Mouse (Mus musculus): ENCODE data around the gene Pygb.
A peak's percentile ranks its signal among the peaks of the same experiment; 100 is the strongest.

The Pygb gene

GRCm38 (mm10) chr2:150750129-150750979, 36.2 kb upstream of the Pygb start:
- Histone ChIP-seq H3K9me3 (ENCODE audit: low read length) (no peaks in the 10 kb centered on the region), H3K4me3 (replicated peaks; ENCODE audit: low read length) (no peak overlapping the region)
- TF ChIP-seq CTCF (conservative IDR thresholded peaks at IDR 0.05; ENCODE audit: low read length): peak; percentile 18
- TF ChIP-seq POU5F1 (IDR thresholded peaks at IDR 0.05; ENCODE audit: borderline replicate concordance, low read length): no peak

GRCm38 (mm10) chr2:150755016-150755415, 31.5 kb upstream of the Pygb start:
- no peaks in the 10 kb centered on the region for H3K9me3 ChIP-seq (ENCODE audit: low read length)
- peaks cover 83% of the 10 kb centered on the region for H3K36me3 ChIP-seq (ENCODE audit: insufficient read depth, low read length)
- H3K4me1 ChIP-seq (replicated peaks; ENCODE audit: low read depth, low read length): peaks cover 5% of the 10 kb centered on the region
- TF ChIP-seq POU5F1 (IDR thresholded peaks at IDR 0.05; ENCODE audit: borderline replicate concordance, low read length) (no peak), CTCF (conservative IDR thresholded peaks at IDR 0.05; ENCODE audit: low read length) (no peak), NANOG (IDR thresholded peaks at IDR 0.05; ENCODE audit: borderline replicate concordance, low read length) (no peak)
- no peaks in the 10 kb centered on the region for H3K27me3 ChIP-seq (ENCODE audit: insufficient read depth, low read length)
- H3K4me3 ChIP-seq (replicated peaks; ENCODE audit: low read length): no peak overlapping the region

More at GRCm38 (mm10) chr2:150750129-150750979, 36.2 kb upstream of the Pygb start:
- Histone ChIP-seq H3K27me3 (ENCODE audit: insufficient read depth, low read length) (peaks cover 12% of the 10 kb centered on the region; the same call in 1 of the 2 replicates), H3K36me3 (ENCODE audit: insufficient read depth, low read length) (peaks cover 42% of the 10 kb centered on the region), H3K4me1 (replicated peaks; ENCODE audit: low read depth, low read length) (peaks cover 20% of the 10 kb centered on the region)

GRCm38 (mm10) chr2:150761476-150761875, 25.1 kb upstream of the Pygb start:
- TF ChIP-seq CTCF (conservative IDR thresholded peaks at IDR 0.05; ENCODE audit: low read length): peak; percentile 26
- TF ChIP-seq NANOG (IDR thresholded peaks at IDR 0.05; ENCODE audit: borderline replicate concordance, low read length): no peak
- peaks cover 74% of the 10 kb centered on the region for H3K36me3 ChIP-seq (ENCODE audit: insufficient read depth, low read length)
- H3K4me3 ChIP-seq (replicated peaks; ENCODE audit: low read length): no peak overlapping the region
- no peaks in the 10 kb centered on the region for H3K27me3 ChIP-seq (ENCODE audit: insufficient read depth, low read length)
- H3K9me3 ChIP-seq (ENCODE audit: low read length): no peaks in the 10 kb centered on the region
- peaks cover 23% of the 10 kb centered on the region for H3K4me1 ChIP-seq (replicated peaks; ENCODE audit: low read depth, low read length)

GRCm38 (mm10) chr2:150765619-150766018, 20.9 kb upstream of the Pygb start:
- Histone ChIP-seq H3K36me3 (ENCODE audit: insufficient read depth, low read length) (peaks cover 78% of the 10 kb centered on the region), H3K4me3 (replicated peaks; ENCODE audit: low read length) (no peak overlapping the region), H3K9me3 (ENCODE audit: low read length) (no peaks in the 10 kb centered on the region), H3K27me3 (ENCODE audit: insufficient read depth, low read length) (no peaks in the 10 kb centered on the region), H3K4me1 (replicated peaks; ENCODE audit: low read depth, low read length) (peaks cover 23% of the 10 kb centered on the region)
- TF ChIP-seq NANOG (IDR thresholded peaks at IDR 0.05; ENCODE audit: borderline replicate concordance, low read length) (no peak), CTCF (conservative IDR thresholded peaks at IDR 0.05; ENCODE audit: low read length) (no peak), POU5F1 (IDR thresholded peaks at IDR 0.05; ENCODE audit: borderline replicate concordance, low read length) (no peak)

GRCm38 (mm10) chr2:150766083-150766862, 20.3 kb upstream of the Pygb start:
- Histone ChIP-seq H3K36me3 (ENCODE audit: insufficient read depth, low read length) (peaks cover 81% of the 10 kb centered on the region), H3K27me3 (ENCODE audit: insufficient read depth, low read length) (no peaks in the 10 kb centered on the region), H3K4me1 (replicated peaks; ENCODE audit: low read depth, low read length) (peaks cover 23% of the 10 kb centered on the region), H3K9me3 (ENCODE audit: low read length) (no peaks in the 10 kb centered on the region), H3K4me3 (replicated peaks; ENCODE audit: low read length) (no peak overlapping the region)
- TF ChIP-seq CTCF (conservative IDR thresholded peaks at IDR 0.05; ENCODE audit: low read length) (no peak), NANOG (IDR thresholded peaks at IDR 0.05; ENCODE audit: borderline replicate concordance, low read length) (no peak), POU5F1 (IDR thresholded peaks at IDR 0.05; ENCODE audit: borderline replicate concordance, low read length) (no peak)

GRCm38 (mm10) chr2:150768678-150769077, 17.9 kb upstream of the Pygb start:
- no peak for TF ChIP-seq CTCF (conservative IDR thresholded peaks at IDR 0.05; ENCODE audit: low read length)
- TF ChIP-seq POU5F1 (IDR thresholded peaks at IDR 0.05; ENCODE audit: borderline replicate concordance, low read length): no peak
- no peak for TF ChIP-seq NANOG (IDR thresholded peaks at IDR 0.05; ENCODE audit: borderline replicate concordance, low read length)
- Histone ChIP-seq H3K36me3 (ENCODE audit: insufficient read depth, low read length) (peaks cover 78% of the 10 kb centered on the region), H3K9me3 (ENCODE audit: low read length) (no peaks in the 10 kb centered on the region), H3K4me3 (replicated peaks; ENCODE audit: low read length) (no peak overlapping the region), H3K4me1 (replicated peaks; ENCODE audit: low read depth, low read length) (peaks cover 6% of the 10 kb centered on the region; the same call in 1 of the 2 replicates), H3K27me3 (ENCODE audit: insufficient read depth, low read length) (no peaks in the 10 kb centered on the region)

GRCm38 (mm10) chr2:150770747-150771146, 15.8 kb upstream of the Pygb start:
- TF ChIP-seq NANOG (IDR thresholded peaks at IDR 0.05; ENCODE audit: borderline replicate concordance, low read length): no peak
- H3K4me1 ChIP-seq (replicated peaks; ENCODE audit: low read depth, low read length): peaks cover 3% of the 10 kb centered on the region; the same call in 1 of the 2 replicates
- no peaks in the 10 kb centered on the region for H3K27me3 ChIP-seq (ENCODE audit: insufficient read depth, low read length)
- no peaks in the 10 kb centered on the region for H3K9me3 ChIP-seq (ENCODE audit: low read length)
- H3K4me3 ChIP-seq (replicated peaks; ENCODE audit: low read length): no peak overlapping the region
- H3K36me3 ChIP-seq (ENCODE audit: insufficient read depth, low read length): peaks cover 61% of the 10 kb centered on the region

- TF ChIP-seq CTCF (conservative IDR thresholded peaks at IDR 0.05; ENCODE audit: low read length) (no peak), POU5F1 (IDR thresholded peaks at IDR 0.05; ENCODE audit: borderline replicate concordance, low read length) (no peak)
- peaks cover 56% of the 10 kb centered on the region for H3K36me3 ChIP-seq (ENCODE audit: insufficient read depth, low read length)
- no peaks in the 10 kb centered on the region for H3K27me3 ChIP-seq (ENCODE audit: insufficient read depth, low read length)
- no peaks in the 10 kb centered on the region for H3K9me3 ChIP-seq (ENCODE audit: low read length)
- H3K4me1 ChIP-seq (replicated peaks; ENCODE audit: low read depth, low read length): peaks cover 3% of the 10 kb centered on the region; the same call in 1 of the 2 replicates
- H3K4me3 ChIP-seq (replicated peaks; ENCODE audit: low read length): no peak overlapping the region
These were observed 15.4 kb upstream of the Pygb start for GRCm38 (mm10) chr2:150771169-150771568.
